Mouse (Mus musculus): Measurements from ENCODE around the gene Hpse2. TPM values are rescaled to one million over a fixed set of nuclear protein-coding genes. Genes with fewer than 3 reads are reported as not detected.

The Hpse2 gene
- polyA plus RNA-seq, 1 experiment = not detected

- Histone ChIP-seq H3K4me1 (ENCODE audit: control insufficient read depth, insufficient read depth, insufficient read length, low read length) (no peaks in the 10 kb centered on the region), H3K27ac (replicated peaks; ENCODE audit: low read depth, low read length) (no peak overlapping the region), H3K4me3 (ENCODE audit: insufficient read depth, low read depth, low read length) (no peak overlapping the region)
Observed at GRCm38 (mm10) chr19:42937544-42937943, 450.6 kb downstream of the Hpse2 start.

- no peaks in the 10 kb centered on the region for H3K4me1 ChIP-seq (ENCODE audit: control insufficient read depth, insufficient read depth, insufficient read length, low read length)
- no peak overlapping the region for H3K27ac ChIP-seq (replicated peaks; ENCODE audit: low read depth, low read length)
- H3K4me3 ChIP-seq (ENCODE audit: insufficient read depth, low read depth, low read length) = no peak overlapping the region
Observed at GRCm38 (mm10) chr19:42936661-42937193, 451.4 kb downstream of the Hpse2 start.

GRCm38 (mm10) chr19:42929702-42930101 lies 458.5 kb downstream of the Hpse2 start:
- Histone ChIP-seq H3K27ac (replicated peaks; ENCODE audit: low read depth, low read length) (no peak overlapping the region), H3K4me1 (ENCODE audit: control insufficient read depth, insufficient read depth, insufficient read length, low read length) (no peaks in the 10 kb centered on the region), H3K4me3 (ENCODE audit: insufficient read depth, low read depth, low read length) (no peak overlapping the region)

- no peaks in the 10 kb centered on the region for H3K4me1 ChIP-seq (ENCODE audit: control insufficient read depth, insufficient read depth, insufficient read length, low read length)
- no peak overlapping the region for H3K27ac ChIP-seq (replicated peaks; ENCODE audit: low read depth, low read length)
- no peak overlapping the region for H3K4me3 ChIP-seq (ENCODE audit: insufficient read depth, low read depth, low read length)
Observed at GRCm38 (mm10) chr19:42928271-42928670, 459.9 kb downstream of the Hpse2 start.

GRCm38 (mm10) chr19:42922610-42923009 lies 465.5 kb downstream of the Hpse2 start:
- H3K4me1 ChIP-seq (ENCODE audit: control insufficient read depth, insufficient read depth, insufficient read length, low read length) = no peaks in the 10 kb centered on the region
- no peak overlapping the region for H3K27ac ChIP-seq (replicated peaks; ENCODE audit: low read depth, low read length)
- no peak overlapping the region for H3K4me3 ChIP-seq (ENCODE audit: insufficient read depth, low read depth, low read length)

GRCm38 (mm10) chr19:42913703-42914102 lies 474.5 kb downstream of the Hpse2 start:
- Histone ChIP-seq H3K27ac (replicated peaks; ENCODE audit: low read depth, low read length) (no peak overlapping the region), H3K4me3 (ENCODE audit: insufficient read depth, low read depth, low read length) (no peak overlapping the region), H3K4me1 (ENCODE audit: control insufficient read depth, insufficient read depth, insufficient read length, low read length) (no peaks in the 10 kb centered on the region)

GRCm38 (mm10) chr19:42909719-42910118 lies 478.4 kb downstream of the Hpse2 start:
- H3K27ac ChIP-seq (replicated peaks; ENCODE audit: low read depth, low read length) = no peak overlapping the region
- H3K4me3 ChIP-seq (ENCODE audit: insufficient read depth, low read depth, low read length) = no peak overlapping the region
- H3K4me1 ChIP-seq (ENCODE audit: control insufficient read depth, insufficient read depth, insufficient read length, low read length) = no peaks in the 10 kb centered on the region

GRCm38 (mm10) chr19:42908553-42908952 lies 479.6 kb downstream of the Hpse2 start:
- H3K4me1 ChIP-seq (ENCODE audit: control insufficient read depth, insufficient read depth, insufficient read length, low read length) = no peaks in the 10 kb centered on the region
- H3K27ac ChIP-seq (replicated peaks; ENCODE audit: low read depth, low read length) = no peak overlapping the region
- H3K4me3 ChIP-seq (ENCODE audit: insufficient read depth, low read depth, low read length) = no peak overlapping the region

GRCm38 (mm10) chr19:42906328-42906727 lies 481.8 kb downstream of the Hpse2 start:
- Histone ChIP-seq H3K4me1 (ENCODE audit: control insufficient read depth, insufficient read depth, insufficient read length, low read length) (no peaks in the 10 kb centered on the region), H3K4me3 (ENCODE audit: insufficient read depth, low read depth, low read length) (no peak overlapping the region), H3K27ac (replicated peaks; ENCODE audit: low read depth, low read length) (no peak overlapping the region)

- H3K4me1 ChIP-seq (ENCODE audit: control insufficient read depth, insufficient read depth, insufficient read length, low read length) = no peaks in the 10 kb centered on the region
- no peak overlapping the region for H3K27ac ChIP-seq (replicated peaks; ENCODE audit: low read depth, low read length)
- H3K4me3 ChIP-seq (ENCODE audit: insufficient read depth, low read depth, low read length) = no peak overlapping the region
Observed at GRCm38 (mm10) chr19:42904726-42905125, 483.4 kb downstream of the Hpse2 start.

GRCm38 (mm10) chr19:42904240-42904639 lies 483.9 kb downstream of the Hpse2 start:
- no peak overlapping the region for H3K27ac ChIP-seq (replicated peaks; ENCODE audit: low read depth, low read length)

GRCm38 (mm10) chr19:42903840-42904239 lies 484.3 kb downstream of the Hpse2 start:
- Histone ChIP-seq H3K4me3 (ENCODE audit: insufficient read depth, low read depth, low read length) (no peak overlapping the region), H3K4me1 (ENCODE audit: control insufficient read depth, insufficient read depth, insufficient read length, low read length) (no peaks in the 10 kb centered on the region), H3K27ac (replicated peaks; ENCODE audit: low read depth, low read length) (no peak overlapping the region)

More at GRCm38 (mm10) chr19:42904240-42904639, 483.9 kb downstream of the Hpse2 start:
- no peaks in the 10 kb centered on the region for H3K4me1 ChIP-seq (ENCODE audit: control insufficient read depth, insufficient read depth, insufficient read length, low read length)
- H3K4me3 ChIP-seq (ENCODE audit: insufficient read depth, low read depth, low read length) = no peak overlapping the region

GRCm38 (mm10) chr19:42902410-42903021 lies 485.6 kb downstream of the Hpse2 start:
- no peak overlapping the region for H3K4me3 ChIP-seq (ENCODE audit: insufficient read depth, low read depth, low read length)
- no peaks in the 10 kb centered on the region for H3K4me1 ChIP-seq (ENCODE audit: control insufficient read depth, insufficient read depth, insufficient read length, low read length)
- no peak overlapping the region for H3K27ac ChIP-seq (replicated peaks; ENCODE audit: low read depth, low read length)

GRCm38 (mm10) chr19:42891599-42891998 lies 496.6 kb downstream of the Hpse2 start:
- Histone ChIP-seq H3K4me3 (ENCODE audit: insufficient read depth, low read depth, low read length) (no peak overlapping the region), H3K4me1 (ENCODE audit: control insufficient read depth, insufficient read depth, insufficient read length, low read length) (no peaks in the 10 kb centered on the region), H3K27ac (replicated peaks; ENCODE audit: low read depth, low read length) (no peak overlapping the region)

- H3K4me3 ChIP-seq (ENCODE audit: insufficient read depth, low read depth, low read length) = no peak overlapping the region
- H3K4me1 ChIP-seq (ENCODE audit: control insufficient read depth, insufficient read depth, insufficient read length, low read length) = no peaks in the 10 kb centered on the region
- H3K27ac ChIP-seq (replicated peaks; ENCODE audit: low read depth, low read length) = no peak overlapping the region
Observed at GRCm38 (mm10) chr19:42877653-42878052, 510.5 kb downstream of the Hpse2 start.

GRCm38 (mm10) chr19:42876563-42876962 lies 511.6 kb downstream of the Hpse2 start:
- Histone ChIP-seq H3K27ac (replicated peaks; ENCODE audit: low read depth, low read length) (no peak overlapping the region), H3K4me1 (ENCODE audit: control insufficient read depth, insufficient read depth, insufficient read length, low read length) (no peaks in the 10 kb centered on the region), H3K4me3 (ENCODE audit: insufficient read depth, low read depth, low read length) (no peak overlapping the region)
